Comparison of ENCODE assay signal across 10 mouse cellular contexts in the genomic region with DNA sequence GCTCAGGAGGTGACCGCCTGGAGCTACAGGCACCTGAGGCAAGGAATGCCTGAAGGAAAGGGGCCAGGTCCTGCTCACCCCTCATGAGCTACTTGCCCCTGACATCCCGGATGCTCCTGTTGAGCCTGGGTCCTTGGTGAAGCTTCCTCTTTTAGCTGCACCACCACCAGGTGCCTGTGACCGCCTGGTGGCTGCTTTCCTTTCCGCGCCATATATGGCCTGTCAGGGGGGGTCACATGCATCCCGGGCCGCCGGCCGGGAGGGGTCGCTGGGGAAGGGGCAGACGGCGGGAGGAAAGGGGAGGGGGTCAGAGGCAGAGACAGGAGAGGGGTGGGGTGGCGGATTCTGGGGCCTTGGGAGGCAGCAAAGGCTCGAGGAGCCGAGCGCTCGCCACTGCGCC. TPM values are rescaled to one million over a fixed set of nuclear protein-coding genes. Genes with fewer than 3 reads are reported as not detected.
DNase-seq lines count a peak whose midpoint lies in the region; ATAC-seq and TF ChIP-seq lines count a peak whose summit lies in the region.
"Not testable (repeated sequence)": the region's sequence is repeated elsewhere in the genome, so short reads cannot be mapped to it uniquely, and the experiment has no call there.
"Had no signal": no experiment of that assay in that cellular context is flagged by ENCODE, and none has a peak within 500 bp of the region (broad histone marks: within the 10 kb centered on the region; RNA-seq: fewer than 3 reads in every experiment).

No protein-coding gene starts in this region.

- WGBS in forebrain, embryonic 15.5 days = 3% methylated on average over 8 of the region's 18 CpGs
- WGBS in heart, postnatal 0 days = 2% methylated on average over 18 of the region's 18 CpGs
- 4% methylated on average over 11 of the region's 18 CpGs for WGBS in kidney, embryonic 16.5 days
- WGBS in midbrain, embryonic 11.5 days = under 1% methylated on average over 13 of the region's 18 CpGs

- peak overlapping the region; percentile 72 for H3K4me2 ChIP-seq in forebrain, embryonic 15.5 days (replicated peaks)
- peak overlapping the region; percentile 33; the same call in 1 of the 2 replicates for H3K4me2 ChIP-seq in heart, postnatal 0 days (ENCODE audit: low read depth, low read length)
- peak overlapping the region; percentile 47 for H3K4me2 ChIP-seq in kidney, embryonic 16.5 days (replicated peaks; ENCODE audit: low read depth, low read length)
- peak overlapping the region; percentile 49 for H3K4me2 ChIP-seq in midbrain, embryonic 11.5 days

- peak; percentile 2 to 3 for DNase-seq in cerebellum, postnatal 25 days
- not testable (repeated sequence) for DNase-seq in heart, postnatal 0 days (ENCODE audit: low spot score)
- peak; percentile 12 to 16 for DNase-seq in left cerebral cortex, postnatal 36 days (ENCODE audit: low spot score in 2 of 2)
- DNase-seq in midbrain, embryonic 11.5 days (ENCODE audit: low spot score, missing footprints) = peak; percentile 14
- DNase-seq in right cerebral cortex, postnatal 14 days = peak; percentile 7
- DNase-seq in yolk sac, embryonic 10.5 days (ENCODE audit: low spot score) = peak; percentile 0

- intact Hi-C loops in left cerebral cortex, postnatal 36 days (cut with DNase I) = not testable (repeated sequence)

- H3K36me3 ChIP-seq in forebrain, embryonic 15.5 days; heart, postnatal 0 days (replicated peaks; ENCODE audit: control insufficient read depth, insufficient read depth, low read length); kidney, embryonic 16.5 days (ENCODE audit: insufficient read depth, low read length); midbrain, embryonic 11.5 days (ENCODE audit: control insufficient read depth, insufficient read depth, low read length): not testable (repeated sequence)

- ATAC-seq in forebrain, embryonic 15.5 days (replicated peaks); heart, postnatal 0 days (ENCODE audit: insufficient read depth, low read depth); kidney, embryonic 16.5 days (ENCODE audit: low FRiP score, low TSS enrichment); midbrain, embryonic 11.5 days (ENCODE audit: low FRiP score): not testable (repeated sequence)

- H3K4me1 ChIP-seq in forebrain, embryonic 15.5 days; heart, postnatal 0 days (ENCODE audit: control insufficient read depth, insufficient read depth); kidney, embryonic 16.5 days (ENCODE audit: insufficient read depth, low read length); midbrain, embryonic 11.5 days (ENCODE audit: control insufficient read depth, insufficient read depth, low read length): not testable (repeated sequence)

- not testable (repeated sequence) for TF ChIP-seq EP300 in heart, postnatal 0 days (IDR thresholded peaks at IDR 0.05; ENCODE audit: low read depth)

- not testable (repeated sequence) for TF ChIP-seq CTCF in heart, postnatal 0 days (IDR thresholded peaks at IDR 0.05; ENCODE audit: low read depth)

- peak overlapping the region; percentile 40 for H3K4me3 ChIP-seq in forebrain, embryonic 15.5 days
- H3K4me3 ChIP-seq in heart, postnatal 0 days (ENCODE audit: low read depth, low read length) = peak overlapping the region; percentile 22; the same call in 1 of the 2 replicates
- H3K4me3 ChIP-seq in kidney, embryonic 16.5 days (ENCODE audit: low read length) = peak overlapping the region; percentile 18; the same call in 1 of the 2 replicates
- H3K4me3 ChIP-seq in midbrain, embryonic 11.5 days (ENCODE audit: low read depth, low read length) = peak overlapping the region; percentile 18; the same call in 1 of the 2 replicates

- not testable (repeated sequence) for H3K27ac ChIP-seq in forebrain, embryonic 15.5 days (replicated peaks); heart, postnatal 0 days (ENCODE audit: low read depth); kidney, embryonic 16.5 days (ENCODE audit: low read length); midbrain, embryonic 11.5 days (ENCODE audit: low read depth, low read length)

- not testable (repeated sequence) for H3K27me3 ChIP-seq in forebrain, embryonic 15.5 days; heart, postnatal 0 days (ENCODE audit: control insufficient read depth, insufficient read depth, low read length); kidney, embryonic 16.5 days (ENCODE audit: insufficient read depth, low read length); midbrain, embryonic 11.5 days (ENCODE audit: control insufficient read depth, insufficient read depth, low read length)

- not testable (repeated sequence) for H3K9ac ChIP-seq in forebrain, embryonic 15.5 days (replicated peaks); heart, postnatal 0 days (replicated peaks; ENCODE audit: low read depth, low read length); kidney, embryonic 16.5 days (replicated peaks; ENCODE audit: low read length); midbrain, embryonic 11.5 days (ENCODE audit: low read length)

- H3K9me3 ChIP-seq in forebrain, embryonic 15.5 days; heart, postnatal 0 days (replicated peaks; ENCODE audit: control insufficient read depth, low read length); kidney, embryonic 16.5 days (ENCODE audit: low read length); midbrain, embryonic 11.5 days (ENCODE audit: control insufficient read depth, low read length): not testable (repeated sequence)

RNA-seq across cellular contexts. Expression of gene Gm3239, which starts 14.7 kb away (rescaled TPM):
- polyA plus RNA-seq in forebrain, embryonic 15.5 days (2015; fragmentation: Nextera tagmentation; extraction: Ambion mirVana) = 0.22 and 0.77 TPM in 2 replicates
- total RNA-seq in heart, postnatal 0 days (2014; rRNA removed; ENCODE audit: low replicate concordance) = not detected in 2 replicates
- polyA plus RNA-seq in heart, postnatal 0 days (2015; fragmentation: Nextera tagmentation; extraction: Ambion mirVana) = not detected in 2 replicates
- polyA plus RNA-seq in kidney, embryonic 16.5 days (2015; fragmentation: Nextera tagmentation; extraction: Ambion mirVana) = not detected in 2 replicates
- total RNA-seq in left cerebral cortex, postnatal 36 days (2021) = under 1 TPM in 1 of 2 experiments, not detected in 1; 0.57 TPM
- not detected in 2 replicates for polyA plus RNA-seq in midbrain, embryonic 11.5 days (2014; fragmentation: Nextera tagmentation; extraction: Ambion mirVana)
- polyA plus RNA-seq: liver, embryonic 16.5 days had no signal

RNA-seq across cellular contexts. Expression of gene Gm8159, which starts 17.2 kb away (rescaled TPM):
- polyA plus RNA-seq in forebrain, embryonic 15.5 days (2015; fragmentation: Nextera tagmentation; extraction: Ambion mirVana) = not detected in 2 replicates
- total RNA-seq in heart, postnatal 0 days (2014; rRNA removed; ENCODE audit: low replicate concordance) = not detected in 2 replicates
- not detected in 2 replicates for polyA plus RNA-seq in heart, postnatal 0 days (2015; fragmentation: Nextera tagmentation; extraction: Ambion mirVana)
- not detected in 2 replicates for polyA plus RNA-seq in kidney, embryonic 16.5 days (2015; fragmentation: Nextera tagmentation; extraction: Ambion mirVana)
- under 1 TPM; 0.30 to 0.75 TPM for total RNA-seq in left cerebral cortex, postnatal 36 days (2021)
- polyA plus RNA-seq in midbrain, embryonic 11.5 days (2014; fragmentation: Nextera tagmentation; extraction: Ambion mirVana) = not detected in 2 replicates
- polyA plus RNA-seq: inflammation-experienced regulatory T-cells, adult 6 months; liver, embryonic 16.5 days had no signal

RNA-seq across cellular contexts. Expression of gene Gm7876, which starts 59.7 kb away (rescaled TPM):
- polyA plus RNA-seq in forebrain, embryonic 15.5 days (2015; fragmentation: Nextera tagmentation; extraction: Ambion mirVana) = not detected in 2 replicates
- total RNA-seq in heart, postnatal 0 days (2014; rRNA removed; ENCODE audit: low replicate concordance) = not detected in 2 replicates
- not detected in 2 replicates for polyA plus RNA-seq in heart, postnatal 0 days (2015; fragmentation: Nextera tagmentation; extraction: Ambion mirVana)
- not detected in 2 replicates for polyA plus RNA-seq in kidney, embryonic 16.5 days (2015; fragmentation: Nextera tagmentation; extraction: Ambion mirVana)
- not detected for total RNA-seq in left cerebral cortex, postnatal 36 days (2021)
- not detected in 2 replicates for polyA plus RNA-seq in midbrain, embryonic 11.5 days (2014; fragmentation: Nextera tagmentation; extraction: Ambion mirVana)
- polyA plus RNA-seq: inflammation-experienced regulatory T-cells, adult 6 months; liver, embryonic 16.5 days had no signal
